Mouse (Mus musculus) heart, embryonic 14.5 days (tissue): ENCODE data around the gene Arhgap10. TPM values are rescaled to one million over a fixed set of nuclear protein-coding genes. Genes with fewer than 3 reads are reported as not detected.

Experiments used
- ATAC-seq: fragments of 200-750 bp; cut with Nextera tagmentation; 2 replicates; pipeline ENCODE4 v1.8.0; 2017; ENCODE audit warnings: low read depth, moderate TSS enrichment; ENCODE audit not compliant: insufficient number of reproducible peaks, insufficient read depth, low FRiP score
- H3K27ac ChIP-seq, 2 experiments: fragments of 200-500 bp in 1 of 2; fragments of 300-500 bp in 1 of 2; sonication (generic) in 1 of 2; replicated peaks in 1 of 2; 2 replicates each; pipeline ENCODE4 v1.5.1; 2012 to 2014; ENCODE audit warnings: low read depth in 2 of 2, low read length in 2 of 2, control low read depth in 1 of 2, mild to moderate bottlenecking in 1 of 2, mixed read lengths in 1 of 2; ENCODE audit not compliant: control insufficient read depth in 1 of 2, insufficient read depth in 1 of 2
- H3K27me3 ChIP-seq: fragments of 300-500 bp; sonication (generic); 2 replicates; pipeline ENCODE4 v1.6.1; 2014; ENCODE audit warnings: mild to moderate bottlenecking, low read length, control low read depth; ENCODE audit not compliant: control insufficient read depth, insufficient read depth
- H3K36me3 ChIP-seq: fragments of 300-500 bp; sonication (generic); 2 replicates; pipeline ENCODE4 v1.6.1; 2014; ENCODE audit warnings: mild to moderate bottlenecking, control low read depth, low read length, mixed read lengths; ENCODE audit not compliant: control insufficient read depth, insufficient read depth
- H3K4me1 ChIP-seq, 2 experiments: fragments of 200-500 bp in 1 of 2; fragments of 300-500 bp in 1 of 2; sonication (generic) in 1 of 2; 2 replicates each; pipeline ENCODE4 v1.6.1; 2012 to 2014; ENCODE audit warnings: low read length in 2 of 2, control low read depth in 1 of 2, mixed read lengths in 1 of 2; ENCODE audit not compliant: control insufficient read depth in 2 of 2, insufficient read depth in 2 of 2
- H3K4me2 ChIP-seq: fragments of 300-500 bp; sonication (generic); 2 replicates; pipeline ENCODE4 v1.6.1; 2014; ENCODE audit warnings: mild to moderate bottlenecking, low read length
- H3K4me3 ChIP-seq, 2 experiments: fragments of 200-500 bp in 1 of 2; fragments of 300-500 bp in 1 of 2; sonication (generic) in 1 of 2; 2 replicates each; pipeline ENCODE4 v1.5.1; 2012 to 2014; ENCODE audit warnings: low read length in 2 of 2, mild to moderate bottlenecking in 2 of 2, control low read depth in 1 of 2, low read depth in 1 of 2, moderate library complexity in 1 of 2; ENCODE audit not compliant: control insufficient read depth in 1 of 2, insufficient read depth in 1 of 2
- H3K9ac ChIP-seq: fragments of 300-500 bp; sonication (generic); 2 replicates; pipeline ENCODE4 v1.6.1; 2014; ENCODE audit warnings: mild to moderate bottlenecking, low read length
- H3K9me3 ChIP-seq: fragments of 300-500 bp; sonication (generic); 2 replicates; pipeline ENCODE4 v1.6.1; 2016; ENCODE audit warnings: low read length, control low read depth; ENCODE audit not compliant: control insufficient read depth
- WGBS: fragments of 180-500 bp; shearing (Covaris S2); extraction: QIAGEN DNeasy Blood & Tissue Kit; methylation state at CpG from one replicate; pipeline ENCODE4 v1.1.7; 2014; 5-methylcytosine and 5-hydroxymethylcytosine counted together
- polyA plus RNA-seq: library from polyadenylated mRNA; unstranded; fragments of >200 nt; fragmentation: Nextera tagmentation; extraction: Ambion mirVana; gene quantifications from 2 replicates; pipeline ENCODE4 v1.2.1, GENCODE M21; 2014

Arhgap10 gene
- polyA plus RNA-seq, 1 experiment from 2014 or later: 26.2 TPM

GRCm38 (mm10) chr8:77282605-77283236, 235.0 kb downstream of the Arhgap10 start:
- Histone ChIP-seq H3K9me3 (0 out of 2 replicates have a peak, but pooled peaks cover 6% of the 10 kb centered on the region), H3K36me3 (0 out of 2 replicates have a peak, but pooled peaks cover 3% of the 10 kb centered on the region), H3K9ac (no peak overlapping the region), H3K4me3 (no peak overlapping the region), H3K4me1 (peaks cover 0 to 2% of the 10 kb centered on the region in 2 experiments; a peak in 1 of 4 replicates), H3K4me2 (no peak overlapping the region), H3K27ac (no peak overlapping the region), H3K27me3 (no peaks in the 10 kb centered on the region)
- ATAC-seq: no peak
- 76% methylated on average over 7 of the region's 7 CpGs for WGBS

GRCm38 (mm10) chr8:77279977-77280376, 237.8 kb downstream of the Arhgap10 start:
- no peak overlapping the region for H3K27ac ChIP-seq
- peaks cover 0 to 2% of the 10 kb centered on the region in 2 experiments; a peak in 1 of 4 replicates for H3K4me1 ChIP-seq
- no peak for ATAC-seq
- WGBS: 57% methylated on average over 3 of the region's 3 CpGs
- 0 out of 2 replicates have a peak, but pooled peaks cover 6% of the 10 kb centered on the region for H3K9me3 ChIP-seq
- H3K4me3 ChIP-seq: no peak overlapping the region
- no peak overlapping the region for H3K9ac ChIP-seq
- H3K36me3 ChIP-seq: peaks cover 3% of the 10 kb centered on the region; the same call in 1 of the 2 replicates
- H3K27me3 ChIP-seq: no peaks in the 10 kb centered on the region
- H3K4me2 ChIP-seq: no peak overlapping the region

- Histone ChIP-seq H3K36me3 (no peaks in the 10 kb centered on the region; the same call in 1 of the 2 replicates), H3K4me1 (peaks cover 0 to 2% of the 10 kb centered on the region in 2 experiments; a peak in 1 of 4 replicates), H3K9me3 (no peaks in the 10 kb centered on the region), H3K27ac (no peak overlapping the region), H3K27me3 (no peaks in the 10 kb centered on the region), H3K4me3 (no peak overlapping the region), H3K9ac (no peak overlapping the region), H3K4me2 (no peak overlapping the region)
- WGBS: 97% methylated on average over 4 of the region's 4 CpGs
- ATAC-seq: no peak
Measured at GRCm38 (mm10) chr8:77278246-77278645, 239.5 kb downstream of the Arhgap10 start.

- H3K4me1 ChIP-seq: peaks cover 0 to 2% of the 10 kb centered on the region in 2 experiments; a peak in 1 of 4 replicates
- peak; percentile 26; the same call in 1 of the 2 replicates for ATAC-seq
- WGBS: 77% methylated on average over 10 of the region's 10 CpGs
- no peaks in the 10 kb centered on the region for H3K9me3 ChIP-seq
- H3K27ac ChIP-seq: no peak overlapping the region
- H3K36me3 ChIP-seq: no peaks in the 10 kb centered on the region; the same call in 1 of the 2 replicates
- H3K9ac ChIP-seq: no peak overlapping the region
- H3K4me3 ChIP-seq: no peak overlapping the region
- H3K4me2 ChIP-seq: no peak overlapping the region
- H3K27me3 ChIP-seq: no peaks in the 10 kb centered on the region
Measured at GRCm38 (mm10) chr8:77276827-77277226, 240.9 kb downstream of the Arhgap10 start.

GRCm38 (mm10) chr8:77275571-77275970, 242.2 kb downstream of the Arhgap10 start:
- peaks cover 5% of the 10 kb centered on the region for H3K36me3 ChIP-seq
- no peak overlapping the region for H3K4me2 ChIP-seq
- WGBS: 88% methylated on average over 5 of the region's 5 CpGs

GRCm38 (mm10) chr8:77272136-77272535, 245.6 kb downstream of the Arhgap10 start:
- Histone ChIP-seq H3K9ac (no peak overlapping the region), H3K27me3 (no peaks in the 10 kb centered on the region), H3K36me3 (peaks cover 11% of the 10 kb centered on the region), H3K27ac (no peak overlapping the region), H3K4me1 (no peaks in the 10 kb centered on the region; a peak in 1 of 4 replicates), H3K4me2 (no peak overlapping the region), H3K9me3 (0 out of 2 replicates have a peak, but pooled peaks cover 4% of the 10 kb centered on the region), H3K4me3 (no peak overlapping the region)
- ATAC-seq: no peak
- WGBS: 88% methylated on average over 6 of the region's 6 CpGs

More at GRCm38 (mm10) chr8:77275571-77275970, 242.2 kb downstream of the Arhgap10 start:
- no peak for ATAC-seq
- H3K27ac ChIP-seq: no peak overlapping the region
- H3K9ac ChIP-seq: no peak overlapping the region
- no peak overlapping the region for H3K4me3 ChIP-seq
- no peaks in the 10 kb centered on the region for H3K9me3 ChIP-seq
- peaks cover 0 to 2% of the 10 kb centered on the region in 2 experiments; a peak in 1 of 4 replicates for H3K4me1 ChIP-seq
- H3K27me3 ChIP-seq: no peaks in the 10 kb centered on the region

GRCm38 (mm10) chr8:77267941-77268405, 249.8 kb downstream of the Arhgap10 start:
- WGBS: 52% methylated on average over 1 of the region's 1 CpGs
- Histone ChIP-seq H3K36me3 (peaks cover 17% of the 10 kb centered on the region; the same call in 1 of the 2 replicates), H3K4me2 (no peak overlapping the region), H3K4me1 (no peaks in the 10 kb centered on the region), H3K4me3 (no peak overlapping the region), H3K27ac (no peak overlapping the region), H3K9me3 (0 out of 2 replicates have a peak, but pooled peaks cover 4% of the 10 kb centered on the region), H3K9ac (no peak overlapping the region), H3K27me3 (no peaks in the 10 kb centered on the region)
- ATAC-seq: no peak
